Mouse (Mus musculus) heart, embryonic 15.5 days (tissue): ENCODE measurements around the gene Clec4b1. TPM values are rescaled to one million over a fixed set of nuclear protein-coding genes. Genes with fewer than 3 reads are reported as not detected.
"Not testable (repeated sequence)": the region's sequence is repeated elsewhere in the genome, so short reads cannot be mapped to it uniquely, and the experiment has no call there.

Experiments used
- ATAC-seq: fragments of 200-750 bp; cut with Nextera tagmentation; replicated peaks from 2 replicates; pipeline ENCODE4 v1.8.0; 2017; ENCODE audit warnings: low read depth, moderate TSS enrichment; ENCODE audit not compliant: insufficient number of reproducible peaks, insufficient read depth, low FRiP score
- H3K27ac ChIP-seq: fragments of 300-500 bp; sonication (generic); 2 replicates; pipeline ENCODE4 v1.5.1; 2015; ENCODE audit warnings: mild to moderate bottlenecking, inconsistent platforms
- H3K27me3 ChIP-seq: fragments of 300-500 bp; sonication (generic); 2 replicates; pipeline ENCODE4 v1.6.1; 2015; ENCODE audit warnings: inconsistent platforms
- H3K36me3 ChIP-seq: fragments of 300-500 bp; sonication (generic); 2 replicates; pipeline ENCODE4 v1.6.1; 2015; ENCODE audit warnings: mild to moderate bottlenecking, inconsistent platforms
- H3K4me1 ChIP-seq: fragments of 300-500 bp; sonication (generic); replicated peaks from 2 replicates; pipeline ENCODE4 v1.6.1; 2015; ENCODE audit warnings: inconsistent platforms
- H3K4me2 ChIP-seq: fragments of 300-500 bp; sonication (generic); 2 replicates; pipeline ENCODE4 v1.6.1; 2015; ENCODE audit warnings: inconsistent platforms, mild to moderate bottlenecking, moderate library complexity
- H3K4me3 ChIP-seq: fragments of 300-500 bp; sonication (generic); 2 replicates; pipeline ENCODE4 v1.5.1; 2015; ENCODE audit warnings: mild to moderate bottlenecking, inconsistent platforms
- H3K9ac ChIP-seq: fragments of 300-500 bp; sonication (generic); 2 replicates; pipeline ENCODE4 v1.6.1; 2015; ENCODE audit warnings: mild to moderate bottlenecking, inconsistent platforms
- H3K9me3 ChIP-seq: fragments of 300-500 bp; sonication (generic); replicated peaks from 2 replicates; pipeline ENCODE4 v1.6.1; 2016; ENCODE audit warnings: inconsistent platforms
- WGBS: fragments of 180-500 bp; shearing (Covaris S2); methylation state at CpG from one replicate; pipeline ENCODE4 v1.1.7; 2015; ENCODE audit warnings: mixed read lengths; 5-methylcytosine and 5-hydroxymethylcytosine counted together
- polyA plus RNA-seq: library from polyadenylated mRNA; unstranded; fragments of >200 nt; fragmentation: Nextera tagmentation; extraction: Ambion mirVana; gene quantifications from 2 replicates; pipeline ENCODE4 v1.2.1, GENCODE M21; 2015

Gene Clec4b1
- not detected in 2 replicates for polyA plus RNA-seq

- Histone ChIP-seq H3K27me3 (no peaks in the 10 kb centered on the region), H3K9me3 (no peaks in the 10 kb centered on the region; the same call in 1 of the 2 replicates), H3K27ac (no peak within 1 kb of the TSS), H3K9ac (no peak within 1 kb of the TSS), H3K36me3 (no peaks in the 10 kb centered on the region), H3K4me2 (no peak within 1 kb of the TSS), H3K4me3 (no peak within 1 kb of the TSS), H3K4me1 (no peaks in the 10 kb centered on the region)
- 75% methylated on average over 2 of the region's 2 CpGs for WGBS
- ATAC-seq, result no peak
These were observed at the start of gene Clec4b1 for GRCm38 (mm10) chr6:123049742-123050372. Gene Clec4b1, plus strand, starts transcription at chr6:123049962.

GRCm38 (mm10) chr6:123004696-123005095 lies 45.1 kb upstream of the Clec4b1 start:
- WGBS, result 60% methylated on average over 2 of the region's 2 CpGs
- H3K4me1 ChIP-seq, result not testable (repeated sequence)

GRCm38 (mm10) chr6:123005591-123005990 lies 44.2 kb upstream of the Clec4b1 start:
- Histone ChIP-seq H3K4me2 (no peak overlapping the region), H3K4me1 (no peaks in the 10 kb centered on the region), H3K9ac (no peak overlapping the region), H3K36me3 (no peaks in the 10 kb centered on the region), H3K9me3 (no peaks in the 10 kb centered on the region), H3K27ac (no peak overlapping the region), H3K4me3 (no peak overlapping the region), H3K27me3 (no peaks in the 10 kb centered on the region)
- no peak for ATAC-seq
- 32% methylated on average over 1 of the region's 1 CpGs for WGBS

More at GRCm38 (mm10) chr6:123004696-123005095, 45.1 kb upstream of the Clec4b1 start:
- H3K27me3 ChIP-seq, H3K4me2 ChIP-seq, H3K4me3 ChIP-seq, ATAC-seq, H3K9me3 ChIP-seq, H3K27ac ChIP-seq, H3K9ac ChIP-seq, H3K36me3 ChIP-seq: not testable (repeated sequence)

GRCm38 (mm10) chr6:123095125-123095843 lies 45.5 kb downstream of the Clec4b1 start:
- Histone ChIP-seq H3K9ac (no peak overlapping the region), H3K9me3 (no peaks in the 10 kb centered on the region), H3K4me2 (no peak overlapping the region), H3K36me3 (no peaks in the 10 kb centered on the region), H3K27me3 (no peaks in the 10 kb centered on the region), H3K4me3 (no peak overlapping the region), H3K4me1 (no peaks in the 10 kb centered on the region), H3K27ac (no peak overlapping the region)
- WGBS, result 76% methylated on average over 4 of the region's 4 CpGs
- ATAC-seq, result no peak

- H3K4me2 ChIP-seq, ATAC-seq, H3K27me3 ChIP-seq, H3K4me3 ChIP-seq, H3K4me1 ChIP-seq, H3K9ac ChIP-seq, H3K9me3 ChIP-seq, H3K36me3 ChIP-seq, H3K27ac ChIP-seq: not testable (repeated sequence)
- 40% methylated on average over 1 of the region's 1 CpGs for WGBS
These were observed 56.4 kb downstream of the Clec4b1 start, which contains the start of gene Clec4a2 for GRCm38 (mm10) chr6:123106128-123106527. Gene Clec4a2, plus strand, starts transcription at chr6:123106428.

Other genes starting within 250 kb of the Clec4b1 start
- 8.4 and 12.2 TPM in 2 replicates for gene Slc2a3, start 248.3 kb upstream of the Clec4b1 start, polyA plus RNA-seq
- gene Foxj2, start 230.0 kb upstream of the Clec4b1 start, polyA plus RNA-seq, result 5.0 and 6.7 TPM in 2 replicates
- 2.8 and 4.3 TPM in 2 replicates for gene C3ar1, start 193.8 kb upstream of the Clec4b1 start, polyA plus RNA-seq
- gene Necap1, start 175.5 kb upstream of the Clec4b1 start, polyA plus RNA-seq, result 48.3 and 49.5 TPM in 2 replicates
- 2.0 and 2.3 TPM in 2 replicates for gene Clec4a1, start 128.1 kb upstream of the Clec4b1 start, polyA plus RNA-seq
- 1.7 and 4.3 TPM in 2 replicates for gene Clec4a3, start 97.4 kb upstream of the Clec4b1 start, polyA plus RNA-seq
- not detected in 2 replicates for gene Clec4a4, start 59.6 kb upstream of the Clec4b1 start, polyA plus RNA-seq
- gene Clec4a2, start 56.5 kb downstream of the Clec4b1 start, polyA plus RNA-seq, result 2.3 and 3.2 TPM in 2 replicates
- not detected in 2 replicates for gene Clec4b2, start 122.9 kb downstream of the Clec4b1 start, polyA plus RNA-seq
- gene Clec4n, start 179.9 kb downstream of the Clec4b1 start, polyA plus RNA-seq, result 2.7 and 5.8 TPM in 2 replicates
- 0.21 and 0.82 TPM in 2 replicates for gene Clec4d, start 212.1 kb downstream of the Clec4b1 start, polyA plus RNA-seq
- 0.04 and 0.24 TPM in 2 replicates for gene Clec4e, start 239.9 kb downstream of the Clec4b1 start, polyA plus RNA-seq